Mouse (Mus musculus): ENCODE data around the gene Arl8a.
"Not testable (repeated sequence)": the region's sequence is repeated elsewhere in the genome, so short reads cannot be mapped to it uniquely, and the experiment has no call there.

Arl8a gene

GRCm38 (mm10) chr1:135146077-135146945, at the start of gene Arl8a:
Arl8a (plus strand) TSS chr1:135146824.
- peaks cover 13% of the 10 kb centered on the region for H3K36me3 ChIP-seq (ENCODE audit: insufficient read depth, low read length)
- H3K27me3 ChIP-seq (ENCODE audit: insufficient read depth, low read length), result peaks cover 40% of the 10 kb centered on the region
- peaks cover 25% of the 10 kb centered on the region for H3K4me1 ChIP-seq (replicated peaks; ENCODE audit: low read depth, low read length)
- H3K4me3 ChIP-seq (replicated peaks; ENCODE audit: low read length), result peak within 1 kb of the TSS; percentile 96
- TF ChIP-seq CTCF (conservative IDR thresholded peaks at IDR 0.05; ENCODE audit: low read length) (no peak), POU5F1 (IDR thresholded peaks at IDR 0.05; ENCODE audit: borderline replicate concordance, low read length) (no peak), NANOG (IDR thresholded peaks at IDR 0.05; ENCODE audit: borderline replicate concordance, low read length) (no peak)
- H3K9me3 ChIP-seq (ENCODE audit: low read length), result no peaks in the 10 kb centered on the region

GRCm38 (mm10) chr1:135097441-135097840, 49.2 kb upstream of the Arl8a start:
- H3K9me3 ChIP-seq (ENCODE audit: low read length), result no peaks in the 10 kb centered on the region
- no peak for TF ChIP-seq CTCF (conservative IDR thresholded peaks at IDR 0.05; ENCODE audit: low read length)
- TF ChIP-seq NANOG (IDR thresholded peaks at IDR 0.05; ENCODE audit: borderline replicate concordance, low read length), result no peak
- no peak for TF ChIP-seq POU5F1 (IDR thresholded peaks at IDR 0.05; ENCODE audit: borderline replicate concordance, low read length)
- no peaks in the 10 kb centered on the region for H3K36me3 ChIP-seq (ENCODE audit: insufficient read depth, low read length)
- no peak overlapping the region for H3K4me3 ChIP-seq (replicated peaks; ENCODE audit: low read length)
- peaks cover 40% of the 10 kb centered on the region for H3K4me1 ChIP-seq (replicated peaks; ENCODE audit: low read depth, low read length)
- H3K27me3 ChIP-seq (ENCODE audit: insufficient read depth, low read length), result peaks cover 63% of the 10 kb centered on the region

GRCm38 (mm10) chr1:135098441-135098840, 48.2 kb upstream of the Arl8a start:
- Histone ChIP-seq H3K4me1 (replicated peaks; ENCODE audit: low read depth, low read length) (peaks cover 44% of the 10 kb centered on the region), H3K4me3 (replicated peaks; ENCODE audit: low read length) (no peak overlapping the region)
- no peak for TF ChIP-seq POU5F1 (IDR thresholded peaks at IDR 0.05; ENCODE audit: borderline replicate concordance, low read length)
- TF ChIP-seq CTCF (conservative IDR thresholded peaks at IDR 0.05; ENCODE audit: low read length), result no peak
- no peak for TF ChIP-seq NANOG (IDR thresholded peaks at IDR 0.05; ENCODE audit: borderline replicate concordance, low read length)

GRCm38 (mm10) chr1:135100400-135100799, 46.2 kb upstream of the Arl8a start:
- no peaks in the 10 kb centered on the region for H3K9me3 ChIP-seq (ENCODE audit: low read length)
- H3K36me3 ChIP-seq (ENCODE audit: insufficient read depth, low read length), result no peaks in the 10 kb centered on the region
- H3K4me1 ChIP-seq (replicated peaks; ENCODE audit: low read depth, low read length), result peaks cover 59% of the 10 kb centered on the region
- TF ChIP-seq CTCF (conservative IDR thresholded peaks at IDR 0.05; ENCODE audit: low read length), result no peak
- no peak for TF ChIP-seq POU5F1 (IDR thresholded peaks at IDR 0.05; ENCODE audit: borderline replicate concordance, low read length)
- no peak for TF ChIP-seq NANOG (IDR thresholded peaks at IDR 0.05; ENCODE audit: borderline replicate concordance, low read length)
- peaks cover 80% of the 10 kb centered on the region for H3K27me3 ChIP-seq (ENCODE audit: insufficient read depth, low read length)
- H3K4me3 ChIP-seq (replicated peaks; ENCODE audit: low read length), result no peak overlapping the region

More at GRCm38 (mm10) chr1:135098441-135098840, 48.2 kb upstream of the Arl8a start:
- H3K36me3 ChIP-seq (ENCODE audit: insufficient read depth, low read length), result no peaks in the 10 kb centered on the region
- peaks cover 72% of the 10 kb centered on the region for H3K27me3 ChIP-seq (ENCODE audit: insufficient read depth, low read length)
- H3K9me3 ChIP-seq (ENCODE audit: low read length), result no peaks in the 10 kb centered on the region

- no peaks in the 10 kb centered on the region for H3K9me3 ChIP-seq (ENCODE audit: low read length)
- no peaks in the 10 kb centered on the region for H3K36me3 ChIP-seq (ENCODE audit: insufficient read depth, low read length)
- peak within 1 kb of the TSS; percentile 85 for H3K4me3 ChIP-seq (replicated peaks; ENCODE audit: low read length)
- TF ChIP-seq NANOG (IDR thresholded peaks at IDR 0.05; ENCODE audit: borderline replicate concordance, low read length) (no peak), CTCF (conservative IDR thresholded peaks at IDR 0.05; ENCODE audit: low read length) (no peak), POU5F1 (IDR thresholded peaks at IDR 0.05; ENCODE audit: borderline replicate concordance, low read length) (no peak)
- H3K4me1 ChIP-seq (replicated peaks; ENCODE audit: low read depth, low read length), result peaks cover 51% of the 10 kb centered on the region
- H3K27me3 ChIP-seq (ENCODE audit: insufficient read depth, low read length), result peaks cover 51% of the 10 kb centered on the region
These were observed 41.5 kb upstream of the Arl8a start, which contains the start of gene Lgr6 for GRCm38 (mm10) chr1:135105124-135105523. Lgr6 (minus strand) TSS chr1:135105276.

GRCm38 (mm10) chr1:135105951-135106350, 40.7 kb upstream of the Arl8a start:
- Histone ChIP-seq H3K27me3 (ENCODE audit: insufficient read depth, low read length) (peaks cover 47% of the 10 kb centered on the region), H3K9me3 (ENCODE audit: low read length) (no peaks in the 10 kb centered on the region), H3K4me1 (replicated peaks; ENCODE audit: low read depth, low read length) (peaks cover 51% of the 10 kb centered on the region), H3K4me3 (replicated peaks; ENCODE audit: low read length) (peak overlapping the region; percentile 85), H3K36me3 (ENCODE audit: insufficient read depth, low read length) (no peaks in the 10 kb centered on the region)
- TF ChIP-seq CTCF (conservative IDR thresholded peaks at IDR 0.05; ENCODE audit: low read length) (peak; percentile 66), NANOG (IDR thresholded peaks at IDR 0.05; ENCODE audit: borderline replicate concordance, low read length) (no peak)

GRCm38 (mm10) chr1:135108611-135109010, 38.0 kb upstream of the Arl8a start:
- Histone ChIP-seq H3K36me3 (ENCODE audit: insufficient read depth, low read length) (peaks cover 9% of the 10 kb centered on the region), H3K4me1 (replicated peaks; ENCODE audit: low read depth, low read length) (peaks cover 62% of the 10 kb centered on the region), H3K9me3 (ENCODE audit: low read length) (no peaks in the 10 kb centered on the region), H3K4me3 (replicated peaks; ENCODE audit: low read length) (peak overlapping the region; percentile 75), H3K27me3 (ENCODE audit: insufficient read depth, low read length) (peaks cover 31% of the 10 kb centered on the region)
- TF ChIP-seq POU5F1 (IDR thresholded peaks at IDR 0.05; ENCODE audit: borderline replicate concordance, low read length) (no peak), CTCF (conservative IDR thresholded peaks at IDR 0.05; ENCODE audit: low read length) (peak; percentile 50)

GRCm38 (mm10) chr1:135110075-135110474, 36.5 kb upstream of the Arl8a start:
- H3K27me3 ChIP-seq (ENCODE audit: insufficient read depth, low read length), result peaks cover 20% of the 10 kb centered on the region
- TF ChIP-seq NANOG (IDR thresholded peaks at IDR 0.05; ENCODE audit: borderline replicate concordance, low read length) (no peak), CTCF (conservative IDR thresholded peaks at IDR 0.05; ENCODE audit: low read length) (peak; percentile 98)
- H3K4me3 ChIP-seq (replicated peaks; ENCODE audit: low read length), result peak overlapping the region; percentile 75
- peaks cover 55% of the 10 kb centered on the region for H3K4me1 ChIP-seq (replicated peaks; ENCODE audit: low read depth, low read length)
- peaks cover 13% of the 10 kb centered on the region for H3K36me3 ChIP-seq (ENCODE audit: insufficient read depth, low read length)
- no peaks in the 10 kb centered on the region for H3K9me3 ChIP-seq (ENCODE audit: low read length)

GRCm38 (mm10) chr1:135111271-135111670, 35.4 kb upstream of the Arl8a start:
- peaks cover 14% of the 10 kb centered on the region for H3K27me3 ChIP-seq (ENCODE audit: insufficient read depth, low read length)
- peaks cover 49% of the 10 kb centered on the region for H3K4me1 ChIP-seq (replicated peaks; ENCODE audit: low read depth, low read length)
- H3K36me3 ChIP-seq (ENCODE audit: insufficient read depth, low read length), result peaks cover 13% of the 10 kb centered on the region
- peak overlapping the region; percentile 75; the same call in 1 of the 2 replicates for H3K4me3 ChIP-seq (replicated peaks; ENCODE audit: low read length)
- H3K9me3 ChIP-seq (ENCODE audit: low read length), result not testable (repeated sequence)

Measured in E14TG2a.4 (cell line).